ENCODE assay signal across 25 mouse cellular contexts in the genomic region with DNA sequence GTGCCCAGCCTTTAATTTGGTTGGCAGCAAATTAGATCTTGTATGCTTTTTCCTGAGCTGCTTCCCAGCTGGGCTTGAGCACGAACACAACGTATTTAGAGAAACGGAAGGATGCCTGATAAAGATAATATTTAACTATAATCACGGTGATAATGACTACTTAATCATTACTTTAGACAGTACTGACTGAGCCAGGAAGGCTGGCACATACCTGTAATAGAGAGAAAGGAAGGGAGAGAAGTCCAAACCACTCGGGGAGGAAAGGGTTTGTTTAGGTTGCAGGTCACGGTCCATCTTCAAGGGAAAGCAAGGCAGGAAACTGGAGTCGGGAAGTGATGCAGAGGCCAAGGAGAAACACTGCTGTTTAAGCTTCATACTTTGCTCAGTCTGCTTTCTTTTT. TPM values are rescaled to one million over a fixed set of nuclear protein-coding genes. Genes with fewer than 3 reads are reported as not detected.
DNase-seq lines count a peak whose midpoint lies in the region; ATAC-seq and TF ChIP-seq lines count a peak whose summit lies in the region.
"Had no signal": no experiment of that assay in that cellular context is flagged by ENCODE, and none has a peak within 500 bp of the region (broad histone marks: within the 10 kb centered on the region; RNA-seq: fewer than 3 reads in every experiment).

No protein-coding gene starts in this region.

- no peaks in the 10 kb centered on the region for H3K9me3 ChIP-seq in lung, embryonic 15.5 days
- H3K9me3 ChIP-seq in lung, postnatal 0 days (ENCODE audit: low read length): no peaks in the 10 kb centered on the region
- H3K9me3 ChIP-seq in hindbrain, postnatal 0 days (ENCODE audit: low read length): no peaks in the 10 kb centered on the region
- H3K9me3 ChIP-seq: embryonic facial prominence, embryonic 13.5 days; embryonic facial prominence, embryonic 15.5 days; forebrain, embryonic 13.5 days; forebrain, embryonic 15.5 days; G1E had no signal

- no peak overlapping the region for H3K9ac ChIP-seq in lung, embryonic 15.5 days
- no peak overlapping the region for H3K9ac ChIP-seq in lung, postnatal 0 days (replicated peaks; ENCODE audit: low read depth)
- no peak overlapping the region for H3K9ac ChIP-seq in hindbrain, postnatal 0 days (replicated peaks; ENCODE audit: low read length)
- H3K9ac ChIP-seq: embryonic facial prominence, embryonic 13.5 days; embryonic facial prominence, embryonic 15.5 days; forebrain, embryonic 13.5 days; forebrain, embryonic 15.5 days; forebrain, postnatal 0 days had no signal

- no peak for TF ChIP-seq POLR2A in lung, adult 2 months (IDR thresholded peaks at IDR 0.05; ENCODE audit: borderline replicate concordance, extremely low read depth, low read depth, low read length)
- no peak for TF ChIP-seq POLR2A in embryonic fibroblast, embryonic 13.5 days (IDR thresholded peaks at IDR 0.05; ENCODE audit: low read depth, low read length)

- H3K4me3 ChIP-seq in lung, embryonic 15.5 days: no peak overlapping the region
- H3K4me3 ChIP-seq in lung, adult 2 months (replicated peaks; ENCODE audit: extremely low read depth, low read depth, low read length): no peak overlapping the region
- no peak overlapping the region for H3K4me3 ChIP-seq in lung, postnatal 0 days (ENCODE audit: low read depth, low read length)
- no peak overlapping the region for H3K4me3 ChIP-seq in embryonic fibroblast, embryonic 13.5 days (ENCODE audit: insufficient read depth, low read length)
- H3K4me3 ChIP-seq in hindbrain, postnatal 0 days (ENCODE audit: low read length): no peak overlapping the region
- H3K4me3 ChIP-seq: embryonic facial prominence, embryonic 13.5 days; embryonic facial prominence, embryonic 15.5 days; forebrain, embryonic 13.5 days; forebrain, embryonic 15.5 days had no signal

- DNase-seq in lung, adult 2 months: no peak
- DNase-seq in lung, postnatal 0 days (ENCODE audit: low spot score): peak; percentile 31
- no peak for DNase-seq in lung, postnatal 36 days
- peak; percentile 14 for DNase-seq in lung, postnatal 14 days
- no peak for DNase-seq in layer of hippocampus, postnatal 36 days
- no peak for DNase-seq in hindbrain, postnatal 0 days (ENCODE audit: low spot score)
- DNase-seq: adrenal gland, adult 8-10 months; adrenal gland, postnatal 14 days; adrenal gland, postnatal 36 days; cerebellum, adult 11-12 months; cerebellum, adult 2 months; cerebellum, adult 9-10 months; cerebellum, postnatal 10 days; cerebellum, postnatal 25 days; forebrain, postnatal 0 days had no signal

- no peak for TF ChIP-seq CTCF in lung, adult 2 months (IDR thresholded peaks at IDR 0.05; ENCODE audit: insufficient read depth, low read length)
- TF ChIP-seq CTCF in lung, postnatal 0 days (IDR thresholded peaks at IDR 0.05): no peak
- no peak for TF ChIP-seq CTCF in embryonic fibroblast, embryonic 13.5 days (IDR thresholded peaks at IDR 0.05; ENCODE audit: borderline replicate concordance, insufficient read depth, low read length)
- TF ChIP-seq CTCF in hindbrain, postnatal 0 days (IDR thresholded peaks at IDR 0.05; ENCODE audit: low read depth): no peak

- TF ChIP-seq EP300 in lung, postnatal 0 days (IDR thresholded peaks at IDR 0.05): peak; percentile 56

- no peaks in the 10 kb centered on the region; the same call in 1 of the 2 replicates for H3K27me3 ChIP-seq in lung, embryonic 15.5 days
- H3K27me3 ChIP-seq in lung, postnatal 0 days (replicated peaks; ENCODE audit: insufficient read depth, low read length): no peaks in the 10 kb centered on the region
- no peaks in the 10 kb centered on the region for H3K27me3 ChIP-seq in hindbrain, postnatal 0 days (ENCODE audit: insufficient read depth, low read length)
- H3K27me3 ChIP-seq: CH12.LX; embryonic facial prominence, embryonic 13.5 days; embryonic facial prominence, embryonic 15.5 days; forebrain, embryonic 15.5 days; Patski had no signal

- H3K36me3 ChIP-seq in lung, embryonic 15.5 days: no peaks in the 10 kb centered on the region
- no peaks in the 10 kb centered on the region for H3K36me3 ChIP-seq in lung, postnatal 0 days (ENCODE audit: insufficient read depth, low read length)
- H3K36me3 ChIP-seq in hindbrain, postnatal 0 days (ENCODE audit: insufficient read depth, low read length): no peaks in the 10 kb centered on the region
- H3K36me3 ChIP-seq: forebrain, embryonic 15.5 days; G1E had no signal

- 41% methylated on average over 7 of the region's 7 CpGs for WGBS in lung, embryonic 15.5 days
- WGBS in lung, adult 2 months: 43% methylated on average over 7 of the region's 7 CpGs
- 40% methylated on average over 7 of the region's 7 CpGs for WGBS in lung, postnatal 0 days
- 79% methylated on average over 7 of the region's 7 CpGs for WGBS in hindbrain, postnatal 0 days

- ATAC-seq in lung, embryonic 15.5 days (ENCODE audit: borderline replicate concordance, extremely low read depth, low FRiP score, low TSS enrichment): peak; percentile 36; the same call in 1 of the 2 replicates
- peak; percentile 65 for ATAC-seq in lung, postnatal 0 days
- ATAC-seq in hindbrain, postnatal 0 days: no peak
- ATAC-seq: activated CD4-positive, CD25-positive, alpha-beta regulatory T cell, adult 4 months; forebrain, embryonic 13.5 days; forebrain, embryonic 15.5 days; forebrain, postnatal 0 days; Patski had no signal

- H3K4me1 ChIP-seq in lung, embryonic 15.5 days: peaks cover 8% of the 10 kb centered on the region
- H3K4me1 ChIP-seq in lung, adult 2 months (ENCODE audit: control insufficient read depth, insufficient read depth, low read length): peaks cover 6% of the 10 kb centered on the region
- H3K4me1 ChIP-seq in lung, postnatal 0 days (ENCODE audit: insufficient read depth, low read depth, low read length): no peaks in the 10 kb centered on the region; the same call in 1 of the 2 replicates
- H3K4me1 ChIP-seq in embryonic fibroblast, embryonic 13.5 days (ENCODE audit: control insufficient read depth, insufficient read depth, low read length): peaks cover 5% of the 10 kb centered on the region
- H3K4me1 ChIP-seq in hindbrain, postnatal 0 days (ENCODE audit: insufficient read depth, low read length): no peaks in the 10 kb centered on the region

- 0 out of 2 replicates have a peak overlapping the region, but pooled peaks have one; percentile 8 for H3K27ac ChIP-seq in lung, embryonic 15.5 days
- H3K27ac ChIP-seq in lung, postnatal 0 days (ENCODE audit: low read length): no peak overlapping the region
- H3K27ac ChIP-seq in embryonic fibroblast, embryonic 13.5 days (ENCODE audit: insufficient read depth, low read length): peak overlapping the region; percentile 52; the same call in 1 of the 2 replicates
- no peak overlapping the region for H3K27ac ChIP-seq in hindbrain, postnatal 0 days
- H3K27ac ChIP-seq: embryonic facial prominence, embryonic 13.5 days; forebrain, embryonic 13.5 days; forebrain, embryonic 15.5 days had no signal

- no peak overlapping the region for H3K4me2 ChIP-seq in lung, embryonic 15.5 days
- H3K4me2 ChIP-seq in lung, postnatal 0 days (replicated peaks; ENCODE audit: low read depth, low read length): no peak overlapping the region
- no peak overlapping the region for H3K4me2 ChIP-seq in hindbrain, postnatal 0 days (ENCODE audit: low read depth, low read length)
- H3K4me2 ChIP-seq: embryonic facial prominence, embryonic 13.5 days; embryonic facial prominence, embryonic 15.5 days; forebrain, embryonic 13.5 days; forebrain, embryonic 15.5 days had no signal

RNA-seq across cellular contexts. Expression of gene Gxylt2, which starts 11.6 kb away (rescaled TPM):
- polyA plus RNA-seq in lung, embryonic 15.5 days (2015; fragmentation: Nextera tagmentation; extraction: Ambion mirVana): 3.9 and 4.1 TPM in 2 replicates
- 1.7 and 2.2 TPM in 2 replicates for polyA plus RNA-seq in lung, adult 2 months (2012; rRNA removed)
- 2.2 and 2.8 TPM in 2 replicates for polyA plus RNA-seq in lung, postnatal 0 days (2015; fragmentation: Nextera tagmentation; extraction: Ambion mirVana)
- polyA plus RNA-seq in embryonic fibroblast, embryonic 13.5 days (2011; ENCODE audit: insufficient read length, low read depth, missing spikeins): 36.4 and 73.4 TPM in 2 replicates
- total RNA-seq in layer of hippocampus, postnatal 36 days (2021): 1 to 10 TPM; 1.7 to 2.1 TPM
- 1.9 and 2.5 TPM in 2 replicates for total RNA-seq in hindbrain, postnatal 0 days (2014; rRNA removed)
- polyA plus RNA-seq in hindbrain, postnatal 0 days (2015; fragmentation: Nextera tagmentation; extraction: Ambion mirVana): 2.4 and 2.7 TPM in 2 replicates
- polyA plus RNA-seq: G1E had no signal

RNA-seq across cellular contexts. Expression of gene Shq1, which starts 45.2 kb away (rescaled TPM):
- polyA plus RNA-seq in lung, embryonic 15.5 days (2015; fragmentation: Nextera tagmentation; extraction: Ambion mirVana): 17.9 and 19.1 TPM in 2 replicates
- polyA plus RNA-seq in lung, adult 2 months (2012; rRNA removed): 3.0 and 3.2 TPM in 2 replicates
- 5.9 and 6.7 TPM in 2 replicates for polyA plus RNA-seq in lung, postnatal 0 days (2015; fragmentation: Nextera tagmentation; extraction: Ambion mirVana)
- 6.3 and 6.5 TPM in 2 replicates for polyA plus RNA-seq in embryonic fibroblast, embryonic 13.5 days (2011; ENCODE audit: insufficient read length, low read depth, missing spikeins)
- 1 to 10 TPM; 5.8 to 7.4 TPM for total RNA-seq in layer of hippocampus, postnatal 36 days (2021)
- total RNA-seq in hindbrain, postnatal 0 days (2014; rRNA removed): 4.1 and 8.1 TPM in 2 replicates
- polyA plus RNA-seq in hindbrain, postnatal 0 days (2015; fragmentation: Nextera tagmentation; extraction: Ambion mirVana): 4.3 and 5.1 TPM in 2 replicates

Comparison
In these comparisons a context has a peak if more than half of its experiments do, and no peak if none do; other contexts are left out.
1. H3K27ac ChIP-seq: peak in lung, embryonic 15.5 days (single experiment) and embryonic fibroblast, embryonic 13.5 days (single experiment); none in lung, postnatal 0 days (single experiment) and hindbrain, postnatal 0 days (single experiment).
2. DNase-seq: peak in lung, postnatal 0 days (single experiment) and lung, postnatal 14 days (single experiment); none in lung, adult 2 months (single experiment), lung, postnatal 36 days (single experiment), layer of hippocampus, postnatal 36 days (0 of 2) and hindbrain, postnatal 0 days (single experiment).